Mouse (Mus musculus): ENCODE measurements around the gene Trdmt1. TPM values are rescaled to one million over a fixed set of nuclear protein-coding genes. Genes with fewer than 3 reads are reported as not detected.
A peak's percentile ranks its signal among the peaks of the same experiment; 100 is the strongest.

Trdmt1 gene
- polyA plus RNA-seq, 1 experiment from 2014 or later, result 4.4 TPM

- Histone ChIP-seq H3K27ac (ENCODE audit: low read depth) (peak within 1 kb of the TSS; percentile 89), H3K4me2 (ENCODE audit: low read depth, low read length) (peak within 1 kb of the TSS; percentile 82), H3K36me3 (replicated peaks; ENCODE audit: insufficient read depth, low read length) (no peaks in the 10 kb centered on the region; the same call in 1 of the 2 replicates), H3K9ac (replicated peaks) (peak within 1 kb of the TSS; percentile 66), H3K27me3 (ENCODE audit: insufficient read depth, low read length) (peaks cover 23% of the 10 kb centered on the region), H3K4me1 (ENCODE audit: insufficient read depth) (peaks cover 18% of the 10 kb centered on the region), H3K4me3 (ENCODE audit: low read depth, low read length) (peak within 1 kb of the TSS; percentile 65), H3K9me3 (ENCODE audit: low read length) (no peaks in the 10 kb centered on the region)
- ATAC-seq, result peak; percentile 82
- no peak for TF ChIP-seq EP300 (IDR thresholded peaks at IDR 0.05; ENCODE audit: low read depth)
- DNase-seq, result peak; percentile 87
- 1% methylated on average over 26 of the region's 26 CpGs for WGBS (ENCODE audit: insufficient replicate concordance)
These were observed 29.1 kb upstream of the Trdmt1 start, which contains the start of gene Vim for GRCm38 (mm10) chr2:13573408-13574065. Gene Vim (plus strand): TSS chr2:13573927.

- H3K36me3 ChIP-seq (replicated peaks; ENCODE audit: insufficient read depth, low read length), result no peaks in the 10 kb centered on the region; the same call in 1 of the 2 replicates
- no peaks in the 10 kb centered on the region for H3K9me3 ChIP-seq (ENCODE audit: low read length)
- peak; percentile 18 for DNase-seq
- peaks cover 23% of the 10 kb centered on the region for H3K27me3 ChIP-seq (ENCODE audit: insufficient read depth, low read length)
- ATAC-seq, result peak; percentile 5; the same call in 1 of the 2 replicates
- peak overlapping the region; percentile 65 for H3K4me3 ChIP-seq (ENCODE audit: low read depth, low read length)
- peak overlapping the region; percentile 89 for H3K27ac ChIP-seq (ENCODE audit: low read depth)
- H3K4me2 ChIP-seq (ENCODE audit: low read depth, low read length), result peak overlapping the region; percentile 82
- H3K4me1 ChIP-seq (ENCODE audit: insufficient read depth), result peaks cover 18% of the 10 kb centered on the region
- H3K9ac ChIP-seq (replicated peaks), result peak overlapping the region; percentile 65; the same call in 1 of the 2 replicates
- no peak for TF ChIP-seq EP300 (IDR thresholded peaks at IDR 0.05; ENCODE audit: low read depth)
- TF ChIP-seq CTCF (IDR thresholded peaks at IDR 0.05; ENCODE audit: low read depth), result no peak
- WGBS (ENCODE audit: insufficient replicate concordance), result 7% methylated on average over 12 of the region's 12 CpGs
These were observed 28.4 kb upstream of the Trdmt1 start for GRCm38 (mm10) chr2:13572647-13573407.

GRCm38 (mm10) chr2:13572101-13572553 is 27.7 kb upstream of the Trdmt1 start:
- Histone ChIP-seq H3K4me2 (ENCODE audit: low read depth, low read length) (peak overlapping the region; percentile 82), H3K9ac (replicated peaks) (no peak overlapping the region), H3K4me3 (ENCODE audit: low read depth, low read length) (0 out of 2 replicates have a peak overlapping the region, but pooled peaks have one; percentile 4), H3K36me3 (replicated peaks; ENCODE audit: insufficient read depth, low read length) (no peaks in the 10 kb centered on the region; the same call in 1 of the 2 replicates), H3K27ac (ENCODE audit: low read depth) (peak overlapping the region; percentile 89; the same call in 1 of the 2 replicates), H3K9me3 (ENCODE audit: low read length) (no peaks in the 10 kb centered on the region), H3K4me1 (ENCODE audit: insufficient read depth) (peaks cover 18% of the 10 kb centered on the region), H3K27me3 (ENCODE audit: insufficient read depth, low read length) (peaks cover 23% of the 10 kb centered on the region)
- no peak for ATAC-seq
- TF ChIP-seq CTCF (IDR thresholded peaks at IDR 0.05; ENCODE audit: low read depth) (no peak), EP300 (IDR thresholded peaks at IDR 0.05; ENCODE audit: low read depth) (no peak)
- 44% methylated on average over 4 of the region's 4 CpGs for WGBS (ENCODE audit: insufficient replicate concordance)
- DNase-seq, result no peak

GRCm38 (mm10) chr2:13570122-13570521 is 25.7 kb upstream of the Trdmt1 start:
- Histone ChIP-seq H3K4me3 (ENCODE audit: low read depth, low read length) (no peak overlapping the region), H3K27me3 (ENCODE audit: insufficient read depth, low read length) (peaks cover 23% of the 10 kb centered on the region), H3K36me3 (replicated peaks; ENCODE audit: insufficient read depth, low read length) (no peaks in the 10 kb centered on the region), H3K27ac (ENCODE audit: low read depth) (no peak overlapping the region), H3K4me1 (ENCODE audit: insufficient read depth) (peaks cover 14% of the 10 kb centered on the region), H3K9ac (replicated peaks) (no peak overlapping the region), H3K4me2 (ENCODE audit: low read depth, low read length) (no peak overlapping the region), H3K9me3 (ENCODE audit: low read length) (no peaks in the 10 kb centered on the region)
- ATAC-seq (no peak), DNase-seq (no peak)
- TF ChIP-seq CTCF (IDR thresholded peaks at IDR 0.05; ENCODE audit: low read depth) (no peak), EP300 (IDR thresholded peaks at IDR 0.05; ENCODE audit: low read depth) (no peak)
- WGBS (ENCODE audit: insufficient replicate concordance), result 44% methylated on average over 2 of the region's 2 CpGs

- DNase-seq, result no peak
- WGBS (ENCODE audit: insufficient replicate concordance), result 70% methylated on average over 2 of the region's 2 CpGs
These were observed 15.9 kb upstream of the Trdmt1 start for GRCm38 (mm10) chr2:13560396-13560795.

GRCm38 (mm10) chr2:13559729-13560128 is 15.3 kb upstream of the Trdmt1 start:
- Histone ChIP-seq H3K27me3 (ENCODE audit: insufficient read depth, low read length) (no peaks in the 10 kb centered on the region), H3K4me1 (ENCODE audit: insufficient read depth) (no peaks in the 10 kb centered on the region), H3K9me3 (ENCODE audit: low read length) (no peaks in the 10 kb centered on the region), H3K36me3 (replicated peaks; ENCODE audit: insufficient read depth, low read length) (no peaks in the 10 kb centered on the region), H3K4me2 (ENCODE audit: low read depth, low read length) (no peak overlapping the region), H3K9ac (replicated peaks) (no peak overlapping the region), H3K4me3 (ENCODE audit: low read depth, low read length) (no peak overlapping the region), H3K27ac (ENCODE audit: low read depth) (no peak overlapping the region)
- TF ChIP-seq CTCF (IDR thresholded peaks at IDR 0.05; ENCODE audit: low read depth) (no peak), EP300 (IDR thresholded peaks at IDR 0.05; ENCODE audit: low read depth) (no peak)
- WGBS (ENCODE audit: insufficient replicate concordance), result 70% methylated on average over 5 of the region's 5 CpGs
- no peak for DNase-seq
- no peak for ATAC-seq

More at GRCm38 (mm10) chr2:13560396-13560795, 15.9 kb upstream of the Trdmt1 start:
- no peak for ATAC-seq
- no peaks in the 10 kb centered on the region for H3K27me3 ChIP-seq (ENCODE audit: insufficient read depth, low read length)
- no peak overlapping the region for H3K27ac ChIP-seq (ENCODE audit: low read depth)
- H3K36me3 ChIP-seq (replicated peaks; ENCODE audit: insufficient read depth, low read length), result no peaks in the 10 kb centered on the region
- H3K9me3 ChIP-seq (ENCODE audit: low read length), result no peaks in the 10 kb centered on the region
- no peaks in the 10 kb centered on the region for H3K4me1 ChIP-seq (ENCODE audit: insufficient read depth)
- H3K4me3 ChIP-seq (ENCODE audit: low read depth, low read length), result no peak overlapping the region
- TF ChIP-seq CTCF (IDR thresholded peaks at IDR 0.05; ENCODE audit: low read depth), result no peak
- no peak for TF ChIP-seq EP300 (IDR thresholded peaks at IDR 0.05; ENCODE audit: low read depth)
- no peak overlapping the region for H3K9ac ChIP-seq (replicated peaks)
- no peak overlapping the region for H3K4me2 ChIP-seq (ENCODE audit: low read depth, low read length)

Measured in liver, postnatal 0 days (tissue).